Mouse (Mus musculus) spleen, adult 2 months (tissue): Measurements from ENCODE around the gene Ncf1.

Experiments
- CTCF ChIP-seq: fragments of 200-500 bp; IDR thresholded peaks from 2 replicates; pipeline ENCODE4 v1.5.1; 2011; ENCODE audit warnings: mild to moderate bottlenecking, inconsistent platforms; ENCODE audit not compliant: insufficient read depth, insufficient read length, insufficient replicate concordance; ENCODE audit errors: extremely low read depth
- POLR2A ChIP-seq: fragments of 200-500 bp; IDR thresholded peaks from 2 replicates; pipeline ENCODE4 v1.6.1; 2011; ENCODE audit warnings: low read depth, low read length, inconsistent platforms

- TF ChIP-seq CTCF (no peak), POLR2A (no peak)
These were observed 50.9 kb downstream of the Ncf1 start for GRCm38 (mm10) chr5:134178536-134178935.
